Mouse (Mus musculus): Measurements from ENCODE around the gene Hoxd12.
A peak's percentile ranks its signal among the peaks of the same experiment; 100 is the strongest.

Hoxd12 gene

DNA sequence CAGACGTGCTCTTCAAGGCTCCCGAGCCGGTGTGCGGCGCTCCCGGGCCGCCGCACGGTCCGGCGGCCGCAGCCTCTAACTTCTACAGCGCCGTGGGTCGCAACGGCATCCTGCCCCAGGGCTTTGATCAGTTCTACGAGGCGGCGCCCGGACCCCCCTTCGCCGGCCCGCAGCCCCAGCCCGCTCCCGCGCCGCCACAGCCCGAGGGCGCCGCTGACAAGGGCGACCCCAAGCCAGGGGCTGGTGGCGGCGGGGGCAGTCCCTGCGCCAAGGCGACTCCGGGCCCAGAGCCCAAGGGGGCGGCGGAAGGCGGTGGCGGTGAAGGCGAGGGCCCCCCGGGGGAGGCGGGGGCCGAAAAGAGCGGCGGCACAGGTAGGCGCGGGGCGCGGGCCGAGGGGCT is 8.0 kb downstream of the Hoxd12 start:
- no peak for DNase-seq

DNA sequence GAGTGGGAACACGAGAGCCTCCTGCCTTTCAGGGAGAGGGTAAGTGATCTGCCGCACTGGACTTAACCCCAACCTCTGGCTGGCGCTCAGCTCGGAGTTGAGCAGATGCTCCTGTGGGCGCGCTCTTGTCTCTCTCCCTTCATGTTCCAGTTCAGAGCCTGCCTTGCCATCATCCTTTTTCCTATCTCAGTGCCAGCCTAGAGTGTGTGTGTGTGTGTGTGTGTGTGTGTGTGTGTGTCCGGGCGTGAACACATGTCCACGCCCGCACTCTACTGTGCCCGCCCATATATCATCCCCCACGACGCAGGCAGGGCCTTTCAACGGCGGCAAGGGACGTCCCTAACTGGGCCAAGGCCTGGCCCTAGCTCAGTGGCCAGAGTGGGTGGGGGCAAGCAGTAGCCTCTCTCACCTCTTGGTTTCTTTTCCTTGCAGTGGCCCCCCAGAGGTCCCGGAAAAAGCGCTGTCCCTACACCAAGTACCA is 8.7 kb downstream of the Hoxd12 start:
- no peak for DNase-seq

DNA sequence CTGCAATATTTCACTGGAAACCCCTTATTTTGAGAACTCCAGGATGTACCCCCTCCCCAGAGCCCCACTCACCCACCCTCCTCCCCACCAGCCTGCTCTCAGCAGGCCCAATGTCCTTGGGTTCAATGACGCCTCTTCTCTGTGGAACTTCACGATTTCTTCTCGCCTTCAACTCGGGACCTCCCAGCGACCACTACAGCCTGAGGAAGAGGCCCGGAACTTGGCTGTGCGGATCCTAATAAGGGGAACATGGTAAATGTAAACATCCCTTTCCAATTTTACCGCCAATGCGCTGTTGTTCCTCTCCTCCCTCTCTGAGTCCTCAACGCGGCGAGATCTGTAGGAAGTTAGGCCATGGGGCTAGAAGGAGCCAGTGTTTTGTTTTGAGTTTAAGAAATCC is 9.3 kb downstream of the Hoxd12 start:
- DNase-seq: no peak

DNA sequence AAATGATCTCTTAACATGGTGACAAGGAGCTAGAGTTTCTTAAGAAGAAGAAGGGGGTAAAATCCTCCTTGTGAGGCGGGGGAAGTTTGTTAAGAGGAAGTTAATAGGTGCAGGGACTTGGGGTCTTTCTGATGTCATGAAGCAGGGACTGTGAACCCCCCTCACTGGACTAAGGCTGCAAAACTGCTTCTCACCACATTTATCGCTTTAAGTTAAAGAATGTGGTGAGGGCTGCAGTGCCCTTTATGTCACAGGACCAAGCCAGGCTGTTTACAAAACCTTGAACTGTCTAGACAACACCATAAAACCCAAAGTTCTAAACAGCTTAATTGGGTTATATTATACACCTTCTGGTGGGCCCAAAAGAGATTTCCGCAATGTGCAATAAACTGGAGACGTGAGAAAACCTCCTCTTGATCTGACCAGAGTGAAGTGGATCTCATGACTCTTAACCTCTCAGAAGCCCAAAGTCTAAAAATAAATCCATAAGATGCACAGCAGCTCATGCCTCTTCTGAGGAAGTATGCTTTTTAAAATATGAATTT is 10.3 kb downstream of the Hoxd12 start:
- DNase-seq: no peak

DNA sequence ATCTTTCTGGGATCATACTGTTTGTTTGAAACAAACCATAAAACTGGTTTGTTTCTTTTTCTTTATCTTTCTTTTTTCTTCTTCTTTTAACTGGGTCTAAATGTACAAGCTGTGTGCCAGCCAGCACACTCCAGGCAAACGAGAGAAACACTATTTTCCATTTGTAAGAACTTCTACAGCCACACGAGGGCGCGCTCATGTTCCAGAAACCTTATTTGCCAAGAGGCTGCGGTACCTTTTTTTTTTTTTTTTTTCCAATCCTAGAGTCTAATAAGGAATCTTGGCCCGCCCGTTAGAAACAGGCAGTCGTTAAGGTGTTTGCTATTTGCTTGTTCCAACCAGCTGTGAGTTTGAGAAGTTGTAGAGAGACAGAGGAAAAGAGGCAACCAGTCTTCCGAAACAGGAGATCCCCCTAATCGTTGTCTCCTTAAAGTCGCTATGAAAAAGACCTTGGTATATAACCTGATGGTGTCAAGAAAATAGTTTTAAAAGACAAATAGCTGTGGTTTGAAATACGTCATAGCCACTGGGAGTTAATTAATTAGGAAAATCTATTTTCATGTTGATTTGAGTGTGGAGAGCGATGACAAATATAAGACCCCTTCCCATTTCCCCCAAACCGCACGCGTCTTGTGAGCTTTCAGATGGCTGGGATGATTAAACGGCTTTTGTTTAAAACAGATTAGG is 11.6 kb downstream of the Hoxd12 start:
- peak; percentile 87 for DNase-seq

DNA sequence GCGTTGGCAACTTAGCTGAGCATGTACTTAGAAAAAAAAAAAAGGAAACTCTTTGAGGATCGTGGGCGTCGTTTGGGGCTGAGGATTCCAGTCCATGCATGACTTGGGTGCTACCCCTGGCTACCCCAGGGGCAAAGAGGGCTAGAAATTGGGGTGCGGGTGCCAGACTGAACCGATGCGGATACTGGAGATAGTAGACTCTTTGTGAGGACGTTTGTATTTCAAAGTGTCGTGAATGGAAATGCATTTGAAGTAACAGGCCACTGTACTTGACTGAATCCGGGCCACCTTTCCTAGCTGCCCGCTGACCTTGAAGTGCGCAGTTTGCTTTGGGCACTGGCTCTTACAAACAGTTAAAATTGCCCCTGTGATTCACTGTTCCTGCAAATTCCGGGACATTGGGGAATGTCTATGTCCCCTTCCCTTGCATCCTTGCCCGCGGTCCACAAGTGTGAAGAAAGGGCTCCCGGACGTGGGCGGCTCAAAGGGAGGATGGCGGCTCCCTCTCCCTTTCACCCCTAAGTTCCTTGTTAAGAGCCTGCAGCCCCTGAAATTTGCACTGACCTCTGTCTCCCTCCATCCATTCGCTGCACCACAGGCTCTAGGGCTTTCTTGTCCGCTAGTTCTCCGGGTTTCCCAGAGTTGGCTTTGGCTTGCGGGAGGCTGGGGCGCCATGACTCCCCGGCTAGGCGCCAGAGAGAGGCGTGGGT is 12.3 kb downstream of the Hoxd12 start:
- DNase-seq: peak; percentile 62

DNA sequence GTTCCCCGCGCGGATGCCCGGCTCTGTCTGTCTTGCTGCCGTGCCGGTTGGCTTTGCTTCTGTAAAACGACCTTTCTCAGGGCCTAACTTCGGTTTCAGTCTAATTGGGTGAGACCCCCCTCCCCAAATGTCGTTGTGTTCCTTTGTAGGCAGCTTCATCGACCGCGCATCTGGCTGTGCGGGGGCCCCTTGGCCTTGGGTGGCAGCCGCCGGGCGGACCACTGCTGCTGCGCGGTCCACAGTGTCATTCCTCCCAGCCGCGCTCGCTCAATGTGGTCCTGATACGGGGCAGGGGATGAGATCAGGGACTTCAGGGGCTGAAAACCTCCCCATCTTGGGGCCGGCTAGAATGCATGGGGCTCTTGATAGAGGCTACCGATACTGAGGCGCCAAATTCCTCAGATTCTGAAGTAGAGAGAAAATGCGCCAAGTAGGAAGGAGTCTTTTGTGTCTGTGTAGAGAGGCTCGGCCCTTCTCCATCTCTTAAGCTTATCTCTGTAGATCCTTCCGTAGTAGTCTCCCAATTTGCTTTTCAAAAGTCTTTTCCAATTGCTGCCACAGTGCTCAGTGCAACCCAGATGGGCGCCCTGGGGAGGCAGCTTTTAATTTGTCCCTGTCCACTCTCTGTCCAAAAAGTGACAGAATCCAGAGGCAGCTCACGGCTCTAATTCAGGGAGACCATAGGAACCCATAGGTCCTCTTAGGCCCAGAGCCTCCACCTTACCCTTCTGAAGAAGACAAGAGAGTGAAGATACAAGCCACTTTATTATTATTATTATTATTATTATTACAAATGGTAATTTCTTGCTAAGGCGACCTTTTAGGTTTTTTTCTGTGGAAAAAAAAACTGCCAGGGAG is 13.1 kb downstream of the Hoxd12 start:
- no peak for DNase-seq

DNA sequence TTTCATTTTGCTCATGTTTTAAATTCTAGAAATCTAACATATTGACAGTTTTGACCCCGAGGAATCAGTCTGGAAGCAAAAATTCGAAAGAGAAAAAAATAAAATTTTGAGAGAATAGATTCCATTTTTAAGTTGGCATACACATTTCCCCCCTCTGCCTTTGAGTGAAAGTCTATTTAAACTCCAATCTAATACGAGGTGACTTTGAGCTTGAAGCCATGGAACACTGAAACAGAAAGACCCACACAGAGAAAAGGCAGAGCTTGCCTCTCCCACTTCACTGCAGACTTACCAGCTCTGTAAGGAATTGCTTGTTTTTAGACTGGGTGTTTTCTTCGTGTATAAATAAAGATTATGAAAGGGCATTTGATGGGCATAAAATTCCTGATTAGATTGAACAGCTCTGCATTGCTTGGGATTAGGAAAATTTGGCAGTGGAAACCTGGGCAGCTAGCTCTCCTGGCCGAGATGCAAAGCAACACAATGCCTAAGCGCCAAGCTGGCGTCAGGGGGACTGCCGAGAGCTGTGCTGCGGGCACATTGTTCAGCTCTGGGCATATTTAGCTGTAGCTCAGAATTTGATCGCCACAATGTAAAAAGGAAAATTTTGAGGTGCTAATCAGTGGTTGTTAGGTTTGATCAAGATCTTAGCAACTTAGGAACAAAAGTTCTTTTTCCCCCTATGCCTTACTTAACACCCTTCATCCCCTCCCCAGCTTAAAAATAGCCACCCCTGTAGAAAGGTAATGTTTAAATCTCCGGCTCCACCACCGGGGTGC is 14.2 kb downstream of the Hoxd12 start:
- DNase-seq: no peak

DNA sequence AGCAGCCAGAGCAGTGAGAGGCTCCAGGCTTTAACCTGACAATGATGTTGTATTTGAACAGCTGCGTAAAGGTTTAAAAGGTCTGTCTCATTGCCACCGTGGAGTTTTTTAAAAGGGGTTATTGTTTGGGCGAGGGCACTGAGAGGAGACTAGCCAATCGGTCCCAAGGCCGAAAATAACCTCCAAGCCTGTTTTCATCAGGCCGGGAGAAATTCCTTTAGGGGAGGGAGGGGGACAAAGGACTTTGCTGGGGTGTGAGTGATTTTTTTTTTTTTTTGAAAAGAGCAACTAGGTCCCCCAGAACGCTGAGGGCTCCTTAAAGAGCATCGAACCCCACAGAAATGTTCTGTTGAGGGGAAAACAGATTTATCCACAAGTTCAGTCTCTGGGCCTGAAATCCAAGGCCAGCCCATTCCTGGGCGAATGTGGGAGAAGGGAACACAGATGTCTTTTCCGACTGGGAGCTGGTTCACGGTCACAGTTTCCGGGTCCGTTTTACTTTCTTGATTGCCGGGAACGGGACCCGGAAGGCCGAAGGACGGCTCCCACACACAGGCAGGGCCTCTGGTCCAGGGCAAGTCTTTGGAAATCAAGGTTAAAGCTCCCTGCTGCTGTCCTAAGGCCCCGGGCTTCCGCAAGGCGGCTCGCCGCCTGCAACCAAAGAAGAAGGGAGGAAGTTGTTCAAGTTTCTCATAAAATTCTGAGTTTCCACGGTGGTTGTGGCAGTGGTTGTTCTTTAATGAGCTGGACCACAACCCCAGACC is 14.9 kb downstream of the Hoxd12 start:
- DNase-seq: peak; percentile 58

DNA sequence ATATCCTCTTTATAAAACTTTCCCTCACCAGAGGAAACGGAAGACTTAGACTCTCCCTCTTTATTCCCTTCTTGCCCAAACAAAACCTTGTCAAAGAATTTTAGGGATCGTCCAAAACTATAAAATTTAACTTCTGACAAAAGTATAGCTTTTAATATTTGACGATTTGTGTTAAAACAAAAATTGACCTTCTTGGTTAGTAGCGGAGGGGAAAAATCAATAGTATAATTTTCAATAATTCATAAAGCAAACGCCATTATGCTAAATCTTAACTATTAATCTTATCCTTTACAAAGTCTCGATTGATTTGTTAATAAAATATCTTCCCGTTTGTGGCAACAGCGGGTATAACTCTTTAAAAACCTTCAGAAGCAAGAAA is 15.5 kb downstream of the Hoxd12 start:
- no peak for DNase-seq

DNA sequence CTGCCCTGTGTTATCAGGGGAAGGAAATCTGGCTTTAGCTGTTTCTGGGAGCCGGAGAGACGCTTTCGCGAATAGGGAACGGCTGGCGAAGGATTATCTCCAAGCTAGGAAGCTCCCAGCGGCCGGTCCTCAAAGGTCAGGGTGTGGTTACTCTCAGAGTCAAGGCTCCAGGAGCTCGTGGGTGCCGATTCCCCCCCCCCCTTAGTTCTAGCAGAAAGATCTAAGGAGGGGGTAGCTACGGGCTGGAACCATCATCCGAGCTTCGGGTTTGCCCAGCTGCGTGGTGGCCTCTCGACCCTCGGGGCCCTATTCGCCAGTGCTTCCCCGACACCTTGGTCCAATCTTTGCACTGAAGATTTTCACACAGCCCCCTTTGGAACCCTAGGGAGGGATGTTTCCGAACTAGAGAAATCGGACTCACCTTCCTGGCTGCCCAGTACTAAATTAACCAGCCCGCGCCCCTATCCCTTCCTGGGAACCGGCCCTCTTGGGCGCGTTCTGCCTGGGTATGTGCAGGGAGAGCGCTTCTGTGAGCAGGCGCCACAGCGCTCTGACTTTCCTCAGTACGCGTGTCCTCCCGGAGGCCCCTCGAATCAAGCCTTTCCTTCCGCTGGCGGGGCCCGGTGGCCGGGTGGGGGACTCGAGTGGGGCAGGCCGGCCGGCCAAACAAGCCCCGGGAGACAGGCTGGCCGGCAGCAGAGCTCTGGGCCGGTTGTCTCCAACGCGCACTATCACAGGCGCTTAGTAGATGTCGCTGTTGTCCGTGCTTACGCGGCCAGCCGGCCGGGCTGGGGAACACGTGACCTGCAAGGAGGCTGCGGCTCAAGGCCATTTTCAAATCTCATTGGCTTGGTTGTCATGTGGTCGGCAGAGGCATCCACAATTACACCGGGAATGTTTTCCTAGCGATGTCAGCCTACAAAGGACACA is 16.5 kb downstream of the Hoxd12 start, which contains the start of gene Hoxd10:
Gene Hoxd10 (plus strand): TSS at position 903 of the 930 bp plus-strand sequence.
- DNase-seq: peak; percentile 87

DNA sequence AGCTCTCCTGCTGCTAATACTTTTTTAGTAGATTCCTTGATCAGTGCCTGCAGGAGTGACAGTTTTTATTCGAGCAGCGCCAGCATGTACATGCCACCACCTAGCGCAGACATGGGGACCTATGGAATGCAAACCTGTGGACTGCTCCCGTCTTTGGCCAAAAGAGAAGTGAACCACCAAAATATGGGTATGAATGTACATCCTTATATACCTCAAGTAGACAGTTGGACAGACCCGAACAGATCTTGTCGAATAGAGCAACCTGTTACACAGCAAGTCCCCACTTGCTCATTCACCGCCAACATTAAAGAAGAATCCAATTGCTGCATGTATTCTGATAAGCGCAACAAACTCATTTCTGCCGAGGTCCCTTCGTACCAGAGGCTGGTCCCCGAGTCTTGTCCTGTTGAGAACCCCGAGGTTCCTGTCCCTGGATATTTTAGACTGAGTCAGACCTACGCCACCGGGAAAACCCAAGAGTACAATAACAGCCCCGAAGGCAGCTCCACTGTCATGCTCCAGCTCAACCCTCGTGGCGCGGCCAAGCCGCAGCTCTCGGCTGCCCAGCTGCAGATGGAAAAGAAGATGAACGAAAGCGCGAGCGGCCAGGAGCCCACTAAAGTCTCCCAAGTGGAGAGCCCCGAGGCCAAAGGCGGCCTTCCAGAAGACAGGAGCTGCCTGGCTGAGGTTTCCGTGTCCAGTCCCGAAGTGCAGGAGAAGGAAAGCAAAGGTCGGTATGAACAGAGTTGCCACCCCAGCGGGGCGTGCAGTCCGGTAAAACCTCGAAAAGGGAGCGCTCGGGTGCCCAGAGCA is 17.4 kb downstream of the Hoxd12 start:
- DNase-seq: peak; percentile 58

DNA sequence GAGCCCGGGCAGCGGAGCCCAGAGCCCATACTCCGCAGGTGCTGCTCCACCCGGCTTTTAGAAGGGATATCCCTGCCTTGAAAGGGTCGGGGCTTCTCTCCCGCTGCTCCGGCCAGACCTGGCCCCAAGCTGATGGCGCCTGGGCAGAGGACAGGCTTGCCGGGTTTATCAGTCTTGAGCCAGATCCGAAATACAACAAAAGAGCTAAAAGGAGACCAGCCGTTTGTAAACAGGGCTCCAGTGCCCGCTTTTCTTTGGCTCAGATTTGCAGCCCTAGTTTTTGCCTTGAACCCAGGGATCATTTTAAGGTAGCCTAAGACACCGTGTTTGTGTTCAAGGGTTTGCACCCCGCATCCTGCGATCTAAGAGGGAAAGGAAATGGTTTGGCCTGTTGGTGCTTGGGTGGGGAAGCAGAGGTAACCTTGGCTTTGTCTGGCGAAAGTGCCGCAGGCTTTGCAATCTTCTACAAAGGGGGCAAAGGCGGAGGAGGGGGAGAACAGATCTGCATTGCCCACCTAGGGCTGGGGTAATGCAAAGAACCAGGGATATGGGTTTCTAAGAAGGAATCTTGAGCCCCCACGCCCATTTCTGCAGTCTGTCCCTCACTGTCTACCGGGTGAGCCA is 18.1 kb downstream of the Hoxd12 start:
- DNase-seq: no peak

DNA sequence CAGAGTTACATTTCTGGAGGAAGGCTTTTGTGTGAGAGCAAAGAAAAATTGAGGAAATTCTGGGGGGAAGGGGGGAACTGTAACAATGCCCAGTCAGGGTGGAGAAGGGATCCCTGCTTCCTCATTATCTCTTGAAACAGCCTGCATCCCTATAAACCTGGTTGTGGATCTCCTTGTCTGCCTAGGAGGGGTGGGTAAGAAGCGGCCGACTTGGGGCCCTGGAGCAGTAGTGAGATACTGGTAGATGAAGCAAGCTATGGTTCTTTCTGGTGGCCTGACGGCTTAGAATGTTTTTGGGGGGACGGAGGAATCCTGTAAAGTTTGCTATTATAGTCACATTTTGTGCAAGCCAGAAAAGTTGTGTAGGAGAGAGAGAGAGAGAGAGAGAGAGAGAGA is 18.6 kb downstream of the Hoxd12 start:
- DNase-seq: no peak

DNA sequence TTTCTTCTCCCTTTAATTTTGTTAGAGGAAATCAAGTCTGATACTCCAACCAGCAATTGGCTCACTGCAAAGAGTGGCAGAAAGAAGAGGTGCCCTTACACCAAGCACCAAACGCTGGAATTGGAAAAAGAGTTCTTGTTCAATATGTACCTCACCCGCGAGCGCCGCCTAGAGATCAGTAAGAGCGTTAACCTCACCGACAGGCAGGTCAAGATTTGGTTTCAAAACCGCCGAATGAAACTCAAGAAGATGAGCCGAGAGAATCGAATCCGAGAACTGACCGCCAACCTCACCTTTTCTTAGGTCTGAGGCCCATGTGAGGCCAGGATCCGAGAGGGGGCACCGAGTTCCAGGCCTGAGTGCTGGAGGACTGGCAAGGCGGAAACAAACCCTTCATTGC is 19.3 kb downstream of the Hoxd12 start:
- peak; percentile 79 for DNase-seq

DNA sequence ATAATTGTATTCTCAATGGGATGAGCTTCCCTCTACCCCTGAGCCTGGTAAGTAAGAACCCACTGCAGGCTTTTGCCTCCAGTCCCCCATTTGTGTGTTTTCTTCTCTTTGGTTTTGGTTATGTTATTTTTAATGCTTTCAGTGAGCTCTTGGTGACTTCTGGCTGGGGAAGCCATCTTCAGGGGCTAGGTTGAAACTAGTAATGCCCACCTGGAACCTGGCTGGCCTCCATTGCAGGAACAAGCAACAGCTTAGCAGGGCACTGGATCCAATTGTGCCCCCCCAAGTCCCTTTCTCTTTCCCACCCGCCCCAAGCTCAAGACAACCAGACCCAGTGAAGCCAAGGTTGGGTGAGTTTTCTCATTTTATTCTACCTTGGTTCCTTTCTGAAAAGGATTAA is 20.6 kb downstream of the Hoxd12 start:
- DNase-seq: no peak

DNA sequence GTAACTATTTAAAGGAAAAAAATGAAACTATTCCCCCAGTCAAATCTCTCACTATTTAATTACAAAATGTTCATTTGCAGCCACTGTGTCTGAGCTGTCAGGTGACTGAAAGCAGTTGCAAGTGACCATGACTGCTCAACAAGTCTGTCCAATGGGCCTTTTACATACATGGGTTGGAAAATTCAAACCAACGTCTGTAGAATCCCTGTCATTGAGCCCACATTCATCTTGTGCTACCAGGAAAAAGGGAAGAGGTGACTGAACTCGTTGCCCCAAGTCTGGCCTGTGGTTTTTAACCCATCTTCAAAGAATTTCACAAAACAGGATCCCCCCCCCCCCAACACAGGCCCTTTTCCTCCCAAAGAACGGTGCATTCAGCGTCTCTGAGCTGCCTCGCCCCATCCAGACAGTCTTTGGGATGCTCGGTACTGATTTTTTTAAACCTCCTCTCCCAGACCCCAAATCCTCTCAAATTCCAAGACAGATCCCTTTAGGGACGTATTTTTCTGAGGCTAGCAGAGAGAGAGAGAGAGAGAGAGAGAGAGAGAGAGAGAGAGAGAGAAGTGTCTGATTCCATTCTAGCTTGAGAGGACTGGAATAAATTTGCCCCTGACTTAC is 21.1 kb downstream of the Hoxd12 start:
- DNase-seq: no peak
